Mouse (Mus musculus) lung, postnatal 0 days (tissue): ENCODE data around the gene Gm20696.

ENCODE experiments used
- CTCF ChIP-seq: IDR thresholded peaks from 2 replicates; pipeline ENCODE4 v1.5.1; 2016; ENCODE audit warnings: antibody characterized with exemption, mild to moderate bottlenecking
- EP300 ChIP-seq: IDR thresholded peaks from 2 replicates; pipeline ENCODE4 v1.6.1; 2016; ENCODE audit warnings: antibody characterized with exemption, mild to moderate bottlenecking, control low read depth

DNA sequence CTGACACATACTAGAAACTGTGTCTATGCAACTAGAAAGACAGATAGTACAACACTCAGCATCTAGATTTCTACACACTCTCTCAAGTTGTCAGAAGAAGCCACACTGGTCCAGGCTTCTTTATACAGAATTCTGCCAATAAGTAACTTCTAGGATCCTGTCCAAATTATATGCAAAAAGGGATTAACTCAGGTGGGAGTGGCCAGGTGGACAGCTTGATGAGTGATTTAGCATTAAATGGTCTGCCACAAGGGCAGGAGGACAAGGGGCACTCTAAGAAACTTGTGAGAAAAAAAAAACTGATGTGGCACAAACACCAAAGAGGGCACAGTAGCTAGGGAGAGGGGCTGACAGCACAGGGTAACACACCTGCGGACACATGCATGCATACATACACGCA lies 340.7 kb downstream of the Gm20696 start:
- no peak for TF ChIP-seq EP300
- no peak for TF ChIP-seq CTCF
